Mouse (Mus musculus) hindbrain, embryonic 16.5 days (tissue): ENCODE results near the gene Tjp2. TPM values are rescaled to one million over a fixed set of nuclear protein-coding genes. Genes with fewer than 3 reads are reported as not detected.

Source experiments
- ATAC-seq: fragments of 200-750 bp; cut with Nextera tagmentation; 2 replicates; pipeline ENCODE4 v1.8.0; 2017; ENCODE audit warnings: moderate TSS enrichment, moderate library complexity
- H3K27ac ChIP-seq: fragments of 300-500 bp; sonication (generic); 2 replicates; pipeline ENCODE4 v1.5.1; 2014; ENCODE audit warnings: low read depth, mild to moderate bottlenecking, control low read depth, low read length, moderate library complexity
- H3K27me3 ChIP-seq: fragments of 300-500 bp; sonication (generic); replicated peaks from 2 replicates; pipeline ENCODE4 v1.6.1; 2014; ENCODE audit warnings: low read length; ENCODE audit not compliant: control insufficient read depth, insufficient read depth
- H3K36me3 ChIP-seq: fragments of 300-500 bp; sonication (generic); 2 replicates; pipeline ENCODE4 v1.6.1; 2014; ENCODE audit warnings: mild to moderate bottlenecking, low read length, moderate library complexity, mixed read lengths; ENCODE audit not compliant: control insufficient read depth, insufficient read depth
- H3K4me1 ChIP-seq: fragments of 300-500 bp; sonication (generic); 2 replicates; pipeline ENCODE4 v1.6.1; 2014; ENCODE audit warnings: low read depth, low read length; ENCODE audit not compliant: control insufficient read depth, insufficient read depth
- H3K4me2 ChIP-seq: fragments of 300-500 bp; sonication (generic); 2 replicates; pipeline ENCODE4 v1.6.1; 2014; ENCODE audit warnings: mild to moderate bottlenecking, low read length, control low read depth, moderate library complexity
- H3K4me3 ChIP-seq: fragments of 300-500 bp; sonication (generic); 2 replicates; pipeline ENCODE4 v1.5.1; 2014; ENCODE audit warnings: mild to moderate bottlenecking, low read length, control low read depth, moderate library complexity
- H3K9ac ChIP-seq: fragments of 300-500 bp; sonication (generic); 2 replicates; pipeline ENCODE4 v1.6.1; 2014; ENCODE audit warnings: low read depth, mild to moderate bottlenecking, control low read depth, low read length, moderate library complexity
- H3K9me3 ChIP-seq: fragments of 300-500 bp; sonication (generic); 2 replicates; pipeline ENCODE4 v1.6.1; 2014; ENCODE audit warnings: mild to moderate bottlenecking, low read length, moderate library complexity; ENCODE audit not compliant: control insufficient read depth
- WGBS: fragments of 180-500 bp; shearing (Covaris S2); extraction: QIAGEN DNeasy Blood & Tissue Kit; methylation state at CpG from one replicate; pipeline ENCODE4 v1.1.7; 2014; 5-methylcytosine and 5-hydroxymethylcytosine counted together
- polyA plus RNA-seq: library from polyadenylated mRNA; unstranded; fragments of >200 nt; fragmentation: Nextera tagmentation; extraction: Ambion mirVana; gene quantifications from 2 replicates; pipeline ENCODE4 v1.2.1, GENCODE M21; 2015

The Tjp2 gene
- polyA plus RNA-seq, 1 experiment from 2014 or later = 10.1 TPM

GRCm38 (mm10) chr19:24259390-24260351 lies 34.8 kb upstream of the Tjp2 start:
- H3K9ac ChIP-seq = no peak overlapping the region
- H3K27ac ChIP-seq = no peak overlapping the region
- no peaks in the 10 kb centered on the region for H3K9me3 ChIP-seq
- no peaks in the 10 kb centered on the region for H3K27me3 ChIP-seq
- no peak overlapping the region for H3K4me3 ChIP-seq
- H3K4me2 ChIP-seq = no peak overlapping the region
- peak; percentile 75 for ATAC-seq
- H3K4me1 ChIP-seq = no peaks in the 10 kb centered on the region
- peaks cover 6% of the 10 kb centered on the region; the same call in 1 of the 2 replicates for H3K36me3 ChIP-seq
- WGBS = 43% methylated on average over 12 of the region's 12 CpGs

- H3K4me1 ChIP-seq = no peaks in the 10 kb centered on the region
- H3K4me3 ChIP-seq = no peak overlapping the region
- 75% methylated on average over 5 of the region's 5 CpGs for WGBS
- H3K9ac ChIP-seq = no peak overlapping the region
- H3K27ac ChIP-seq = no peak overlapping the region
- no peak overlapping the region for H3K4me2 ChIP-seq
- no peaks in the 10 kb centered on the region for H3K9me3 ChIP-seq
- no peaks in the 10 kb centered on the region for H3K27me3 ChIP-seq
- peaks cover 2% of the 10 kb centered on the region; the same call in 1 of the 2 replicates for H3K36me3 ChIP-seq
- no peak for ATAC-seq
Measured at GRCm38 (mm10) chr19:24258368-24258767, 33.5 kb upstream of the Tjp2 start.

GRCm38 (mm10) chr19:24257962-24258361 lies 33.1 kb upstream of the Tjp2 start:
- Histone ChIP-seq H3K27ac (no peak overlapping the region), H3K9ac (no peak overlapping the region), H3K9me3 (no peaks in the 10 kb centered on the region), H3K4me1 (no peaks in the 10 kb centered on the region), H3K4me3 (no peak overlapping the region), H3K36me3 (peaks cover 2% of the 10 kb centered on the region; the same call in 1 of the 2 replicates), H3K27me3 (no peaks in the 10 kb centered on the region), H3K4me2 (no peak overlapping the region)
- 92% methylated on average over 6 of the region's 6 CpGs for WGBS
- ATAC-seq = no peak

- no peak overlapping the region for H3K4me3 ChIP-seq
- H3K9me3 ChIP-seq = no peaks in the 10 kb centered on the region
- H3K27ac ChIP-seq = no peak overlapping the region
- ATAC-seq = 0 out of 2 replicates have a peak, but pooled peaks have one; percentile 30
- no peak overlapping the region for H3K9ac ChIP-seq
- WGBS = 35% methylated on average over 9 of the region's 9 CpGs
- H3K36me3 ChIP-seq = no peaks in the 10 kb centered on the region
- H3K4me1 ChIP-seq = peaks cover 5% of the 10 kb centered on the region; the same call in 1 of the 2 replicates
- no peaks in the 10 kb centered on the region for H3K27me3 ChIP-seq
- no peak overlapping the region for H3K4me2 ChIP-seq
Measured at GRCm38 (mm10) chr19:24253657-24254260, 28.9 kb upstream of the Tjp2 start.

GRCm38 (mm10) chr19:24251869-24252268 lies 27.0 kb upstream of the Tjp2 start:
- no peak overlapping the region for H3K4me2 ChIP-seq
- no peaks in the 10 kb centered on the region for H3K27me3 ChIP-seq
- H3K4me1 ChIP-seq = peaks cover 5% of the 10 kb centered on the region; the same call in 1 of the 2 replicates
- ATAC-seq = no peak; the same call in 1 of the 2 replicates
- no peak overlapping the region for H3K4me3 ChIP-seq
- WGBS = 12% methylated on average over 6 of the region's 6 CpGs
- no peaks in the 10 kb centered on the region for H3K9me3 ChIP-seq
- no peak overlapping the region for H3K27ac ChIP-seq
- H3K9ac ChIP-seq = no peak overlapping the region
- no peaks in the 10 kb centered on the region for H3K36me3 ChIP-seq

GRCm38 (mm10) chr19:24243340-24243739 lies 18.5 kb upstream of the Tjp2 start:
- WGBS = 81% methylated on average over 6 of the region's 6 CpGs
- no peak for ATAC-seq

GRCm38 (mm10) chr19:24241799-24242546 lies 17.1 kb upstream of the Tjp2 start:
- 29% methylated on average over 14 of the region's 14 CpGs for WGBS
- H3K4me1 ChIP-seq = no peaks in the 10 kb centered on the region; the same call in 1 of the 2 replicates
- no peak overlapping the region for H3K27ac ChIP-seq
- no peak overlapping the region for H3K9ac ChIP-seq
- no peaks in the 10 kb centered on the region for H3K9me3 ChIP-seq
- no peak overlapping the region for H3K4me3 ChIP-seq
- H3K4me2 ChIP-seq = no peak overlapping the region
- no peak for ATAC-seq
- H3K36me3 ChIP-seq = no peaks in the 10 kb centered on the region
- H3K27me3 ChIP-seq = no peaks in the 10 kb centered on the region

More at GRCm38 (mm10) chr19:24243340-24243739, 18.5 kb upstream of the Tjp2 start:
- Histone ChIP-seq H3K9ac (no peak overlapping the region), H3K27ac (no peak overlapping the region), H3K4me2 (no peak overlapping the region), H3K4me3 (no peak overlapping the region), H3K9me3 (no peaks in the 10 kb centered on the region), H3K36me3 (no peaks in the 10 kb centered on the region), H3K4me1 (no peaks in the 10 kb centered on the region; the same call in 1 of the 2 replicates), H3K27me3 (no peaks in the 10 kb centered on the region)

- Histone ChIP-seq H3K36me3 (no peaks in the 10 kb centered on the region), H3K4me2 (no peak overlapping the region), H3K9me3 (no peaks in the 10 kb centered on the region), H3K27me3 (no peaks in the 10 kb centered on the region), H3K9ac (no peak overlapping the region), H3K27ac (no peak overlapping the region), H3K4me3 (no peak overlapping the region), H3K4me1 (no peaks in the 10 kb centered on the region; the same call in 1 of the 2 replicates)
- ATAC-seq = no peak
- WGBS = 76% methylated on average over 8 of the region's 8 CpGs
Measured at GRCm38 (mm10) chr19:24241271-24241670, 16.4 kb upstream of the Tjp2 start.
